Comparison of ENCODE assay signal across 21 mouse cellular contexts in the genomic region with DNA sequence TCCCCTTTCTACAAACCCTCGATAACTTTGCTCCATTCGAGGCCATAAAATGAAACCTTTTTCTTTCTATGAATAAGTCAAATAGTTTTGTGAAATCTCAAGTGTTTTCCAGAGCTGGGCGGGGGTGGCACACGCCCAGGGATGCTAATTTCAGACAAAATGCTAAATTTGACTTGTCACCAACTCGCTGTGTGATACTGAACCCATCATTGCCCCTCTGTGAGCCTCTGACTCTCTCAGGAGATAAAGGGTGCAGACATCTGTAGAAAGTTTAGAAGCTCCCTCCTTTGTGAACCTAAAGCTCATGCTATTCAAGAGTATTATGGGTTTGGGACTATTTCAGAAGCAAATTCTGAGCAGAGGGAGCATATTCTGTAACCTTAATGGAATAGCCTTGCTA. TPM values are rescaled to one million over a fixed set of nuclear protein-coding genes. Genes with fewer than 3 reads are reported as not detected.
DNase-seq lines count a peak whose midpoint lies in the region; ATAC-seq and TF ChIP-seq lines count a peak whose summit lies in the region.
"Had no signal": no experiment of that assay in that cellular context is flagged by ENCODE, and none has a peak within 500 bp of the region (broad histone marks: within the 10 kb centered on the region; RNA-seq: fewer than 3 reads in every experiment).

No protein-coding gene starts in this region.

- H3K9ac ChIP-seq in kidney, embryonic 14.5 days (ENCODE audit: low read depth, low read length): no peak overlapping the region
- H3K9ac ChIP-seq in liver, embryonic 14.5 days (replicated peaks): no peak overlapping the region
- H3K9ac ChIP-seq: forebrain, embryonic 13.5 days; forebrain, postnatal 0 days; heart, embryonic 15.5 days; hindbrain, embryonic 13.5 days had no signal

- 49% methylated on average over 5 of the region's 5 CpGs for WGBS in heart, embryonic 10.5 days
- 82% methylated on average over 5 of the region's 5 CpGs for WGBS in kidney, embryonic 14.5 days
- 65% methylated on average over 5 of the region's 5 CpGs for WGBS in spleen, adult 2 months
- 54% methylated on average over 5 of the region's 5 CpGs for WGBS in liver, embryonic 14.5 days (ENCODE audit: insufficient replicate concordance)

- H3K9me3 ChIP-seq in heart, embryonic 10.5 days: no peaks in the 10 kb centered on the region
- H3K9me3 ChIP-seq in kidney, embryonic 14.5 days (ENCODE audit: control insufficient read depth, low read length): no peaks in the 10 kb centered on the region
- H3K9me3 ChIP-seq in liver, embryonic 14.5 days (ENCODE audit: control insufficient read depth, low read length): no peaks in the 10 kb centered on the region
- H3K9me3 ChIP-seq: embryonic facial prominence, embryonic 10.5 days; forebrain, embryonic 13.5 days; G1E; heart, embryonic 15.5 days; hindbrain, embryonic 13.5 days had no signal

- no peaks in the 10 kb centered on the region for H3K36me3 ChIP-seq in heart, embryonic 10.5 days
- H3K36me3 ChIP-seq in kidney, embryonic 14.5 days (ENCODE audit: control insufficient read depth, insufficient read depth, low read length): no peaks in the 10 kb centered on the region
- H3K36me3 ChIP-seq in spleen, adult 2 months (ENCODE audit: control insufficient read depth, insufficient read depth, low read length): no peaks in the 10 kb centered on the region
- H3K36me3 ChIP-seq in liver, embryonic 14.5 days (replicated peaks; ENCODE audit: control insufficient read depth, insufficient read depth, low read depth): no peaks in the 10 kb centered on the region
- H3K36me3 ChIP-seq: embryonic facial prominence, embryonic 10.5 days; G1E; heart, embryonic 15.5 days; hindbrain, embryonic 13.5 days had no signal

- H3K4me2 ChIP-seq in kidney, embryonic 14.5 days (replicated peaks; ENCODE audit: low read depth, low read length): no peak overlapping the region
- peak overlapping the region; percentile 31 for H3K4me2 ChIP-seq in liver, embryonic 14.5 days (ENCODE audit: low read depth)
- H3K4me2 ChIP-seq: forebrain, embryonic 13.5 days; heart, embryonic 15.5 days; hindbrain, embryonic 13.5 days had no signal

- no peak for ATAC-seq in kidney, embryonic 14.5 days (ENCODE audit: low FRiP score, low TSS enrichment)
- peak; percentile 38; the same call in 1 of the 2 replicates for ATAC-seq in liver, embryonic 14.5 days (ENCODE audit: insufficient read depth)
- ATAC-seq: forebrain, embryonic 13.5 days; forebrain, postnatal 0 days; hindbrain, postnatal 0 days had no signal

- no peak overlapping the region for H3K4me3 ChIP-seq in heart, embryonic 10.5 days
- H3K4me3 ChIP-seq in kidney, embryonic 14.5 days (ENCODE audit: low read length): no peak overlapping the region
- no peak overlapping the region for H3K4me3 ChIP-seq in spleen, adult 2 months (ENCODE audit: extremely low read depth, insufficient read depth, insufficient read length)
- H3K4me3 ChIP-seq in liver, embryonic 14.5 days (ENCODE audit: insufficient read depth in 1 of 2, low read depth in 2 of 2, low read length in 2 of 2): no peak overlapping the region
- H3K4me3 ChIP-seq: embryonic facial prominence, embryonic 10.5 days; forebrain, embryonic 13.5 days; heart, embryonic 15.5 days; hindbrain, embryonic 13.5 days had no signal

- H3K27me3 ChIP-seq in heart, embryonic 10.5 days (ENCODE audit: insufficient read depth, poor library complexity, severe bottlenecking): no peaks in the 10 kb centered on the region
- H3K27me3 ChIP-seq in kidney, embryonic 14.5 days (ENCODE audit: control insufficient read depth, insufficient read depth, low read length): no peaks in the 10 kb centered on the region
- H3K27me3 ChIP-seq in spleen, adult 2 months (ENCODE audit: control insufficient read depth, insufficient read depth, low read length): no peaks in the 10 kb centered on the region
- no peaks in the 10 kb centered on the region for H3K27me3 ChIP-seq in liver, embryonic 14.5 days (ENCODE audit: control insufficient read depth, insufficient read depth, low read length)
- H3K27me3 ChIP-seq: forebrain, embryonic 13.5 days; heart, embryonic 15.5 days; hindbrain, embryonic 13.5 days had no signal

- no peak for DNase-seq in heart, embryonic 10.5 days (ENCODE audit: low spot score)
- DNase-seq in heart, adult 18-20 months: no peak
- no peak for DNase-seq in kidney, adult 18-20 months
- DNase-seq in spleen, adult 2 months (ENCODE audit: low read depth in 1 of 2, low spot score in 2 of 2): no peak
- no peak for DNase-seq in spleen, postnatal 10 days (ENCODE audit: low spot score in 2 of 2)
- DNase-seq in liver, embryonic 14.5 days (ENCODE audit: low read depth in 3 of 3, low spot score in 3 of 3): no peak
- DNase-seq in ovary, postnatal 10 days (ENCODE audit: low spot score): no peak
- DNase-seq: adrenal gland, adult 8-10 months; adrenal gland, postnatal 36 days; cerebellum, adult 2 months; cerebellum, postnatal 10 days; forebrain, postnatal 0 days; gastrocnemius, postnatal 14 days; heart, postnatal 14 days had no signal

- no peak for TF ChIP-seq EP300 in liver, embryonic 14.5 days (IDR thresholded peaks at IDR 0.05; ENCODE audit: low read depth)

- no peak for TF ChIP-seq CTCF in spleen, adult 2 months (IDR thresholded peaks at IDR 0.05; ENCODE audit: extremely low read depth, insufficient read depth, insufficient read length, insufficient replicate concordance)
- no peak for TF ChIP-seq CTCF in liver, embryonic 14.5 days (IDR thresholded peaks at IDR 0.05; ENCODE audit: low read depth)

- TF ChIP-seq POLR2A in spleen, adult 2 months (IDR thresholded peaks at IDR 0.05; ENCODE audit: low read depth, low read length): no peak

- peak overlapping the region; percentile 31 for H3K27ac ChIP-seq in heart, embryonic 10.5 days
- peak overlapping the region; percentile 25; the same call in 1 of the 2 replicates for H3K27ac ChIP-seq in kidney, embryonic 14.5 days (ENCODE audit: low read depth, low read length)
- peak overlapping the region; percentile 63 for H3K27ac ChIP-seq in spleen, adult 2 months (ENCODE audit: insufficient read depth, low read length)
- peak overlapping the region; percentile 19 for H3K27ac ChIP-seq in liver, embryonic 14.5 days
- H3K27ac ChIP-seq: embryonic facial prominence, embryonic 10.5 days; forebrain, embryonic 13.5 days; hindbrain, embryonic 13.5 days; hindbrain, postnatal 0 days had no signal

- H3K4me1 ChIP-seq in heart, embryonic 10.5 days: peaks cover 50% of the 10 kb centered on the region
- H3K4me1 ChIP-seq in kidney, embryonic 14.5 days (ENCODE audit: control insufficient read depth, insufficient read depth, low read length): peaks cover 26% of the 10 kb centered on the region; the same call in 1 of the 2 replicates
- no peaks in the 10 kb centered on the region for H3K4me1 ChIP-seq in spleen, adult 2 months (ENCODE audit: control insufficient read depth, insufficient read depth, insufficient read length)
- peaks cover 44 to 51% of the 10 kb centered on the region in 2 experiments for H3K4me1 ChIP-seq in liver, embryonic 14.5 days (replicated peaks; ENCODE audit: control insufficient read depth in 2 of 2, insufficient read depth in 2 of 2, low read length in 1 of 2)
- H3K4me1 ChIP-seq: embryonic facial prominence, embryonic 10.5 days; forebrain, embryonic 13.5 days had no signal

RNA-seq across cellular contexts. Expression of a gene that starts 46.0 kb away (rescaled TPM):
- polyA plus RNA-seq in heart, embryonic 10.5 days (2016; fragmentation: Nextera tagmentation; extraction: Ambion mirVana): 298 and 356 TPM in 2 replicates
- 100 to 1,000 TPM; 107 to 112 TPM for total RNA-seq in heart, adult 18-20 months (2021)
- 431 and 487 TPM in 2 replicates for polyA plus RNA-seq in kidney, embryonic 14.5 days (2014; fragmentation: Nextera tagmentation; extraction: Ambion mirVana)
- 309 and 372 TPM in 2 replicates for polyA plus RNA-seq in spleen, adult 2 months (2012; rRNA removed)
- 133 and 145 TPM in 2 replicates for polyA plus RNA-seq in liver, embryonic 14.5 days (2012; rRNA removed)
- 221 and 224 TPM in 2 replicates for polyA plus RNA-seq in liver, embryonic 14.5 days (2014; fragmentation: Nextera tagmentation; extraction: Ambion mirVana)

RNA-seq across cellular contexts. Expression of a gene that starts 46.1 kb away (rescaled TPM):
- 66.0 and 89.0 TPM in 2 replicates for polyA plus RNA-seq in heart, embryonic 10.5 days (2016; fragmentation: Nextera tagmentation; extraction: Ambion mirVana)
- 10 to 100 TPM; 38.2 to 43.4 TPM for total RNA-seq in heart, adult 18-20 months (2021)
- polyA plus RNA-seq in kidney, embryonic 14.5 days (2014; fragmentation: Nextera tagmentation; extraction: Ambion mirVana): 50.3 and 62.5 TPM in 2 replicates
- polyA plus RNA-seq in spleen, adult 2 months (2012; rRNA removed): 17.9 and 23.4 TPM in 2 replicates
- 5.9 and 6.1 TPM in 2 replicates for polyA plus RNA-seq in liver, embryonic 14.5 days (2012; rRNA removed)
- 14.9 and 18.3 TPM in 2 replicates for polyA plus RNA-seq in liver, embryonic 14.5 days (2014; fragmentation: Nextera tagmentation; extraction: Ambion mirVana)
